Mouse (Mus musculus) left cerebral cortex, adult 11 months (tissue): ENCODE measurements around the gene Itpr1.

Source experiments
- DNase-seq: peaks from one replicate; pipeline ENCODE4 v3.0.0; 2022; ENCODE audit warnings: low spot score

Itpr1 gene

GRCm38 (mm10) chr6:108444435-108444834, 231.5 kb downstream of the Itpr1 start:
- DNase-seq: peak; percentile 53

- no peak for DNase-seq
Measured at GRCm38 (mm10) chr6:108445006-108445405, 232.1 kb downstream of the Itpr1 start.

- DNase-seq: no peak
Measured at GRCm38 (mm10) chr6:108446766-108447165, 233.9 kb downstream of the Itpr1 start.

- no peak for DNase-seq
Measured at GRCm38 (mm10) chr6:108447179-108447845, 234.4 kb downstream of the Itpr1 start.

- no peak for DNase-seq
Measured at GRCm38 (mm10) chr6:108448016-108448735, 235.3 kb downstream of the Itpr1 start.

- no peak for DNase-seq
Measured at GRCm38 (mm10) chr6:108448864-108449263, 236.0 kb downstream of the Itpr1 start.

GRCm38 (mm10) chr6:108451536-108451935, 238.6 kb downstream of the Itpr1 start:
- no peak for DNase-seq

- no peak for DNase-seq
Measured at GRCm38 (mm10) chr6:108453618-108454017, 240.7 kb downstream of the Itpr1 start.

- DNase-seq: peak; percentile 68
Measured at GRCm38 (mm10) chr6:108454061-108454891, 241.4 kb downstream of the Itpr1 start.

GRCm38 (mm10) chr6:108454979-108455836, 242.3 kb downstream of the Itpr1 start:
- DNase-seq: no peak

GRCm38 (mm10) chr6:108456231-108457062, 243.6 kb downstream of the Itpr1 start:
- DNase-seq: peak; percentile 74

GRCm38 (mm10) chr6:108457063-108457405, 244.1 kb downstream of the Itpr1 start:
- DNase-seq: no peak

- no peak for DNase-seq
Measured at GRCm38 (mm10) chr6:108457516-108458181, 244.8 kb downstream of the Itpr1 start.

GRCm38 (mm10) chr6:108458182-108458571, 245.3 kb downstream of the Itpr1 start:
- DNase-seq: no peak

- no peak for DNase-seq
Measured at GRCm38 (mm10) chr6:108458826-108459225, 245.9 kb downstream of the Itpr1 start.

- DNase-seq: no peak
Measured at GRCm38 (mm10) chr6:108464308-108464979, 251.5 kb downstream of the Itpr1 start.

- no peak for DNase-seq
Measured at GRCm38 (mm10) chr6:108465159-108465558, 252.3 kb downstream of the Itpr1 start.

GRCm38 (mm10) chr6:108466061-108466531, 253.2 kb downstream of the Itpr1 start:
- DNase-seq: no peak

- no peak for DNase-seq
Measured at GRCm38 (mm10) chr6:108467597-108467996, 254.7 kb downstream of the Itpr1 start.
